Mouse (Mus musculus): ENCODE measurements around the gene Tgfbi.

Tgfbi gene

DNA sequence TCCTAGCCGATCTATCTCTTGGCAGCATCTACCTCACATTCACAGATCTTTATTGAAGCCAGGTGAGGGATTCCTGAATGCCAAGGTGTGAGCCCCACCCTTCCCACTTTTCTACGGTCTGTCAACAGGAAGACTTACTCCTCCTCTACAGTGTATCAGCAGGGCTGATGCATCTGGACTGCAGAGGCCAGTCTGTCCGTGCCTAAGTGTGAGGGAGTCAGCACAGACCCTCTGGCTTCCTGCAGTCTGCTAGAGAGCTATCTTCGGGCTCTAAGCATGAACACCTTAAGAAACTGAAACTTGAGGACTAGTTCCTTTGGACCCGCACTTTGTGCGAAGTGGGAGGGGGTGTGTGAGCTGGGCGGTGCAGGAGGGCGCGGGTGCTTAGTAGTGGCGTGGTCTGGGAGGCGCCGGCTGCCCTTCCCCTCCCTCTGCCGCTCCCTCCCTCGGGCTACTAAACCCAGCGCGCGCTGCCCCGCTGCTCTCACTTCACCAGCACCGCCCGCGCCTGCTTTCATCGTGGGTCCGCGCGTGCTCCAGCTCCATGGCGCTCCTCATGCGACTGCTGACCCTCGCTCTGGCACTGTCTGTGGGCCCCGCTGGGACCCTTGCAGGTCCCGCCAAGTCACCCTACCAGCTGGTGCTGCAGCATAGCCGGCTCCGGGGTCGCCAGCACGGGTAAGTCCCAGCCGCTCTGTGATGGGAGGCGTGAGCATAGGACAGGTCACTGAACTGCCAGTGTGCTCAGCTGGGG is at the start of gene Tgfbi:
Tgfbi (plus strand) TSS at position 421 of the 754 bp plus-strand sequence.
- DNase-seq (ENCODE audit: low spot score in 2 of 2), result peak in 1 of 2 experiments; percentile 24

DNA sequence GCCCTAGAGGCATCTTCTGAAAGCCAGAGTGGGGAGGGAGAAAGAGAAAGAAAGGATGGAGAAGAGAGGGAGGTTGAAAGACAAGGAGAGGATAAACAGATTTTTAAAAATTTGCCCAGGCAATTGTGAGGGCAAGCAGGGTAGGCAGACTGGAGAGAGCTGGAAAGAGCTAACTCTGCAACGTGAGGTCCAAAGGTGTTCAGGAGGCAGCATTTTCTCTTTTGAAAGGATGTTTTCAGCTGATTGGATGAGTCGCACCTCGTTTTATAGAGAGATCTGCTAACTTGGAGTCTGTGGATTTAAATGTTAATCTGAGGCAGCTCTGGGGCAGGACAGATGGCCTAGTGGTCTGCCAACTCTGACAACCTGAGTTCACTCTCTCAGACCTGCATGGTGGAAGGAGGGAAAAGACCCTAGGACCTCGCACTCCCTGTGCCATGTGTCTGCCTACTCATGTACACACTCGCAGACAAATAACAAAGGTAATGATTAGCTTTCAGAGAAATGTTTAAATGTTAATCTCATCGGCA is 49.4 kb upstream of the Tgfbi start:
- DNase-seq (ENCODE audit: low spot score in 2 of 2), result no peak

DNA sequence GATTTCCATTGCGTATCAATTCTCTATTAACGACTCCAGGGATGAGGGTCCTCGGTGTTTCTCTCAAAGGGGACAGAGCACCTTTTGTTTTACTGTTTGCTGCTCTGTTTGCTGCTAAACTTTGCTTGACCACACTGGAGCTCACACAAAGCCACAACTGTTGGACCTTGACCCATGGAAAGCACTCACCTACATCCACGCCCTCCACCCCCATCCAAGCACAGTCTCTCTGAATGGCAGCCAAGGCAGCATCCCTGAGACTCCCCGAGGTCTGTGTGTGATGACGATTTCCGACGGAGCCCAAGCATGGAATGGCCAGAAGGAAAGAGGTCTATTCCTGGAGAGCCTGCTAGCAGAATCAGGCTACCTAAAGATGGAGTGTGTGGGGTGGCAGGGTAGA is 48.2 kb upstream of the Tgfbi start:
- no peak for DNase-seq (ENCODE audit: low spot score in 2 of 2)

DNA sequence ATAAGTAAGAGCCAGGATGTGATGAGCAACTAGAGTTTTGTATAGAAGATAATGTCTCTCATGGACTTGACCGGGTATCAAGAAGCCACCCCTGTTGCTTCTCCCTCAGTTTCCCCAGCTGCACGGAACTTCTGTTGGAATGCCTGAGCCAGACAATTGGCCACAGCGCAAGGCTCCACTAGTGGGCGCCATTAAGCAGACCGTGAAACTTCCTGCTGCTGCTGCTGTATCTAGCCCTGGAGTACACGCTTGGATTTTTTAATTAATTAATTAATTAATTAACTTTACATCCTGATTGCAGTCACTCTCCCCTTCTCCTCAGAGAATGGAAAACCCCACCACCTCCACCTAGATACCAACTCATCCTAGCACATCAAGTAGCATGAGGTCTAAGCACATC is 46.2 kb upstream of the Tgfbi start:
- DNase-seq (ENCODE audit: low spot score in 2 of 2), result peak in 1 of 2 experiments; percentile 35

DNA sequence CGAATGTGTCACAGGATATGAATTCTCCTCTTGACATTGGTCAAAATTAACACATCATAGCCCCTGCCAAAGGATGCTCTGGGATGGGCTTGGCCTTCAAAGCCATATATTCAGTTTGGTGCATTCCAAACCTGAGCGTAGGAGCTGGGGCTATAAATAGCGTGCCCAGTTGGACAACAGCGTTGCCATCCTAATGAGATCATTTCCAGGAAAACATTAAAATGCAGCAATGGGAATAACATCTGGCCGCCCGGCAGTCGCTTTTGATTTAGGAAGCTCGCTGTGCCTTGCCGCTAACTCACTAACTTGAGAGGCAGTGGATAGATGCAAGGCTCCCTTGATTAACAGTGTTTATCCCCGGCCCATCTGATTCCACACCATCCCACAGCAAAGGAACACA is 43.0 kb upstream of the Tgfbi start:
- DNase-seq (ENCODE audit: low spot score in 2 of 2), result no peak

DNA sequence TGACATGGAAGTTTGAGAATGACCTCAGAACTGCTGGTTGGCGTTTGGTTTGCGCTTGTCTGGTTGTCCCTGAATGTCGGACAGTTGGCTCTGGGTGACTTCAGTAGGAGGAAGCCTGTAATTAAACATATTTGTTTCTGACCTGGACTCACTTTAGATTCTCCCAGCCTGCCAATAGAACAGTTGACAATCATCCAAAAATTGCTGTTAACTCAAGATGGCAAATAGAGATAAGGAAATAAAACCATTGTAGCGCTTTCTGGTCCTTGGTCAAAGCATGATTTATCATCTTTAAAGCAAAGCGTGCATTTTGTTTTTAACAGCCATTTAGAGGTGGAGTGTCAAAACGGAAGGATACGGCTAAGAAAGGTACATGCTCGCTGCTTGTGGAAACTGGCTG is 37.7 kb upstream of the Tgfbi start:
- no peak for DNase-seq (ENCODE audit: low spot score in 2 of 2)

DNA sequence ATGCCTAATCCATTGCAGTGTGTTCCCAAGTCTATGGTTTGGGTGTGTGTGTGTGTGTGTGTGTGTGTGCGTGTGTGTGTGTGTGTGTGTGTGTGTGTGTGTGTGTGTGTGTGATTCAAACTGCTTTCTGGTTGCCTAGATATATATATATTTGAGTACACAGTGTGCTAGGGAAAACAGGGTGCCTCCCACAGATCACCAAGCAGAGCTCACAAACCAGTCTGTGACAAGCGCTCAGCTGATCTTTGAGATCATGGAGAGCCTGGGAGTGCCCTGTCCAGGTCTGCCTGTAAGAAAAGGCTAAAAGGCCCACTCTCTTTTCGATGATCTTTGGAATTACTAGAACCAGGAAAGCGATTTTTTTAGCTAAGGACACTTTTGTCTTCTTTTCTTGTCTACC is 34.2 kb upstream of the Tgfbi start:
- no peak for DNase-seq (ENCODE audit: low spot score in 2 of 2)

DNA sequence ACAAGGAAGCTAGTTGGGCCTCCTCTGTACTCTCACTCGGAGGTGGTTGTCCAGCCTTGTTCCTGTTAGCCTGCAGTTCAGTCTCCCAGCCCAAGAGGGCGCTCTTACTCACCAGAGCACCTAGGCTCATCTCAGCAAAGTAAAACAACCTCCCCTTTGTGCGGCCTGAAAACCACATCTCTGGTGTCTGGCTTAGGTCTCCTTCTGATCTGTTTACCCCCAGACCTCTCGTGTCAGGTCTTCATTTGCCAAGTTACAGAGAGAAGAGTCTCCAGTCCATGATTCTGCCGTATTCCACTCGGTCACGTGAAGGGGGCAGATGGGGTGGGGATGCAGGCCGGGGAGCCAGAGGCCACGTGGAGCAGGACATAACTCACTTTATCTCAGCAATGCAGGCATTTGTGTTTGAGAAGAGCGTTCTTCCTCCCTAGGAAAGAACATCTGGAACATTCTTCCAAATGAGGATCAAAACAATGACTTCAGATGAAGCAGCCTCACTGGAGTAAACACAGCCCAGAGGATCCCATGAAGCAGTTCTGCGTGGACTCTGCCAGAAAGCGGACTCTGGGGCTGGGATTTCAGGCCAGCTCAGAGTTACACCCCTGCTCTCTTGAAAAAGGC is 33.5 kb upstream of the Tgfbi start:
- peak in 1 of 2 experiments; percentile 70 for DNase-seq (ENCODE audit: low spot score in 2 of 2)

DNA sequence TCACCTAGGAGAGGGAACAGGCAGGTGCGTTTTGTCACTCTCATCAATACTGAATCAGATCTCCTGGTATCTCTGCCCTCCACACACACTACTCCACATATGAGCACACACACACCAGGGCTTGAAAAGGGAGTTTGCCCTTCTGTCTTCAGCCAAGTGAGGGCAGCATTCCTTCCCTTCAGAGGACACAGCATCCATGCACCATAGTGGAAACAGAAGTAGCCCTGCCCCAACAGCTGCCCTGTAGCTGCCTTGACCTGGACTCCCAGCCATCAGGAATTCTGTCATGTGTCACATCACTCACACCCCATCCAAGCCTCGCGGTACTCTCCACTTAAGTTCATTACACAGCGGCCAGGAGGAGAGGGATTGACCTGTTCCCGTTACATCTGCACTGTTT is 31.2 kb upstream of the Tgfbi start:
- DNase-seq (ENCODE audit: low spot score in 2 of 2), result no peak

DNA sequence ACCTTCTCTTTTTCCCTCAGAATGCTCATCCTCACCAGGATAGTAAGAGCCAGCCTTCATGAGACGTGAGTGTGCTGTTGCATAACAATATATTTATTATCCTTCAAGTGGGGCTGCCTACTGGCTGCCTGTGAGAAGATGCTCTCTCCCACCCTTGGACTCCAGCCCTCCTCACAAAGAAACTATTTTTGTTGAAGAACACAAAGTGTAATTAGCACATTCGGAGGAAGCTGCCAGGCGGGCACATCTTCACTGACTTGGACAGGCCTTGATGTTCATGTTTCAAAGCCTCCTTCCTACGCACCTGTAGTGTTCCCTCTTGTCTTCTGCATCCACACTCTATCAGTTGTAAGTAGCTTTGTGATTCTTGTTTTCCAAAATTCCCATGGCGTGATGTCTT is 28.9 kb upstream of the Tgfbi start:
- no peak for DNase-seq (ENCODE audit: low spot score in 2 of 2)

DNA sequence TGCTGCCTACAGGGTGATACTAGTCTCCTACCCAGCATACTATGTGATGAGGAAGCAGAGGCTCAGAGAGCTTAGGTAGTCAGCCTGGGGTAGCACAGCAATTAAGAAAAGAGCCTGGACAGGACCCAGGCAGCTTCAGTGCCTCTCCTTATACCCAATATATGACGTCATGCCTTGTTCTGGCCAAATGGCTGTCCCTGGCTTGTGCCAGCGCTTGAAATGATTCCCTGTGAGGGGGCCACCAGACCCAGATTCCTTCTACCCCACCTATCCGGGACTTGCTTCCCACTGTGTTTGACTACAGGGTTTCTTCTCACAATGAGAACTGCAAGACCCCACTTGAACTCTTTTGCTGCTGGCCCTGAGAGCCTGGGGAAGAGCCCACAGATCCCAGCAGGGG is 27.8 kb upstream of the Tgfbi start:
- no peak for DNase-seq (ENCODE audit: low spot score in 2 of 2)

DNA sequence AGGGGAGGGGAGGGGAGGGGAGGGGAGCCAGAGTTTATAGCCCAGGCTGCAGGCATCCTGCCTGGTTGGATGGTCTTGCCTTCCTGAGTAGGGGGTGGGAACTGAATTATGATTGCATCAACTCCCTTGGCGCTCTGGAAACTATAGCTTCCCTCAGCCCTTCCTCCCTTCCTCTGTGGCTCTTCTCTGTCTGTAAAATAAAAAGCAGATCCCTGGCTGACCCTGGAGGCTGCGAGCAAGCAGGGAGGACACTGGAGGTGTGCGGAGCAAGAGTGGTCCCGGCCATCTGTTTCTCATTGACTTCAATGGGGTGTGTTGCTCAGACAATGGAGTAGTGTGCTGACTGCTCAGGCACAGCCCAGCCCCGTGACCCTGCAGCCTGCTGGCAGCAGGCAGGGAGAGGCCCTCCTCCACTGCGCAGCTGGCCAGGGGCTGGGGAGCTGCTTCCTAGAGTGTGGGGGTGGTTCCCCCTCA is 27.3 kb upstream of the Tgfbi start:
- DNase-seq (ENCODE audit: low spot score in 2 of 2), result peak in 1 of 2 experiments; percentile 44

DNA sequence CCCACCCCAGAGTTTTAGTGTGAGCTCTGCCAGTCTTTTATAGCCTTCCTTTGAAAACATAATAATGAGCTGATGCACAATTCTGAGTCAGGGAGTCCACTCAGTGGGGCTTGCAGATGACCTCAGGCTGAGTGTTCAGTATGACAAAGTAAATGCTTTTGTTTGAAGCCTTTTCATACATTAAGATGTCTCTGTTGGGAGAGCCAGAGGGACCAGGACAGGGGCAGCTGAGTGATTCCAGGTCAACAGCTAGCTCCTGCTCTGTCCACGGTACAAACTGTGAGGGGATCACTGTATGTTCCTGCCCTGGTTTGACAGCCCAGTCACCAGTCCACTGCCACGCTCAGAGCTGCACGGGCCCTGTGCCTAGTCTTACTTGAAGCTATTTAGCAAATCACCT is 26.6 kb upstream of the Tgfbi start:
- DNase-seq (ENCODE audit: low spot score in 2 of 2), result no peak

DNA sequence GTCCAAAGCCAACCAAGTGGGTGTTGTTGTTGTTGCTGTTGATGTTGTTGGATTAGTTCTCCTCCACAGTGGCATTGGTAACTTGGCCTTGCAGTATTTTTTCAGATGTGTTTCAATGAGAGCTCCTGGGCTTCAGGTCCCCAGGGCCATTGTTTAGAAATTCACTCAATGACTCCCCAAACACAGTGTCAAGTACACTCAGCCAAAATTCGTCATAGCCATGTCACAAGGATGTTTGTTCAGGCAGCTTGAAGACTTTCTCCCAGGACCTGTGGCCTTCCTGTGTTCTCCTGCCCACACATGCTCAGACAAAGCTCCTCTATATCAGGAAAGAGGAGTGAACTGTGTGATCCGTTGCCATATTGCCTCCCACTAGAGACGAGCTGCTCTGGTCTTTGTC is 23.3 kb upstream of the Tgfbi start:
- no peak for DNase-seq (ENCODE audit: low spot score in 2 of 2)

DNA sequence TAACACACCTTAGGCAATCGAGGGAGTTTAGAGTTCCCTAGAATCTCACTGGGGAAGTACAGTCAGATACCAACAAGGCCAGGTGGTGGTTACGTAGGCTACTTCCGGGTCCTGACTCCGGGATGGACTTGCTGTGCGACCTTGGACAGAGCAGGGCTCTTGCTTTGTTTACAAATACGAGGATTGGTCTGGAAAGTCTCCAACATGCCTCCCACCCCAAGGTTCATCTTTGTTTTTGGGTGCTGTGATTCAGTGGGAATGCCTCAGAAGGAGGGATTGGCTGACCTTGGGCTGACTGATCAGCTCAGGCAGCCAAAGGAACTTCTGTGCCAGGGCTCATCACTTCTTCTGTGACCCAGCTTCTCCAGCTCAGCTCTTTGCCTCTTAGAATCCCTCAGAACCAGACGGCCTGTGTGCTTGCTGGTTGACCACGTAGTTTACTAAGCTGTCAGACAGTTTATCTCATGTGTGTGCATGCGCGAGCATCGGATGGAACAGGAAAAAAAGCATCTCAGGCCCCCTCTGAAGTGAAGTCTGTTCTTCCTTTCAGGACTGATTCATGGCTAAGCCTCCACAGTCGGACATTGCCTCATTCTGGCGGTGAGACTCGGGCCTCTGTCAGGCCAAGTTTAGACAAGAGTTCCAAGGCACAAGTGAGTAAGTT is 20.7 kb upstream of the Tgfbi start:
- no peak for DNase-seq (ENCODE audit: low spot score in 2 of 2)

DNA sequence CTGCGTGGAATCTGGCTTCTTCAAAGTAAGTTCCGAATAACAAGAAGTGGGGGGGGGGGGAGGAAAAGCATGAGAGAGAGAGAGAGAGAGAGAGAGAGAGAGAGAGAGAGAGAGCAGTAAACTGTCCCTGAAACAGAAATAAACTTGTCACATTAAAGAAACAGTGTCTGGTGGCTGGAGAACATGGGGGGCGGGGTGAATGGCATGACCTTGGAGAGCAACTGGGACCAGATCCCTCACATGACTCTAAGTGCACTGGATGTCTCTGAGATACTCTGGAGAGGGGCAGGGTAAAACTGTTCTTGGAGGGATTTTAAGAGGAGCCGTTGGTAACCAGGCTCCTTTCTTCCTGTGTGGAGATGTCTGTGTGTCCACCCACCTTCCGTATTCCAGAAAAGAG is 19.1 kb upstream of the Tgfbi start:
- DNase-seq (ENCODE audit: low spot score in 2 of 2), result no peak

DNA sequence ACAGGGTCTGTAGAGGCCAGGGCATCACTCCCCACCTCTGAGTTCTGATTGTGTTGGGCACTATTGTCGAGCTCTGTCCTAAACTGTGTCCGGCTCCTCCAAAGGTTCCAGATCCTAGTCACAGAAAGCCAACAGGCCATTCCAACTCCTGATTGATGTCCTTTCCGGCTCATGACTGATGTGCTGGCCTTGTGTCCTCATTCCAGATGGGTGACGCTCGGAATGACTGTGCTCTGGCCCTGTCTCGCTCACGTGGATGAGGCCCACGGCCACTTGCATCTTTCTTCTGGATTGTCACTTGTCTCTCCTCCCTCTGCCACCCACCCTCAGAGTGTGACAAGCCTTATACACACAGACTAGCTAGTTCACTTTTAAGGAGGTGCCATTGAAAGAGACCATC is 18.1 kb upstream of the Tgfbi start:
- no peak for DNase-seq (ENCODE audit: low spot score in 2 of 2)

DNA sequence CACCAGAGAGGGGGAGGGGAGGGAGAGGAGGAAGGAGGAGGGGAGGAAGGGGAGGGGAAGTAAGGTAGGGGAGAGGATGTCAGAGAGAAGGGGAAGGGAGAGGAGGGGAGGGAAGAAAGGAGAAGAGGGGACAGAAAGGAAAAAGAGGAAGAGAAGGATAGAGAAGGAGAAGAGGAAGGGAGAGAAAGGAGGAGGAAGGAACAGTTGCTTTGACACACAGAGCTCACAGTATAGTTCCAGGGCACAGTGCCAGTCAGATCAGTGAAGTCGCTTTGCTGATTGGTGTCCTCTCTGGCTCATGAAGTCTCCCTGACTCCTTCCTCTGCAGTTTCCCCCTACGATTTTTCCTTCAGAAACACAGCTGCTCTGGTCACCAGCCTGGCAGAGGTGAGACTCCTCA is 17.4 kb upstream of the Tgfbi start:
- DNase-seq (ENCODE audit: low spot score in 2 of 2), result no peak

DNA sequence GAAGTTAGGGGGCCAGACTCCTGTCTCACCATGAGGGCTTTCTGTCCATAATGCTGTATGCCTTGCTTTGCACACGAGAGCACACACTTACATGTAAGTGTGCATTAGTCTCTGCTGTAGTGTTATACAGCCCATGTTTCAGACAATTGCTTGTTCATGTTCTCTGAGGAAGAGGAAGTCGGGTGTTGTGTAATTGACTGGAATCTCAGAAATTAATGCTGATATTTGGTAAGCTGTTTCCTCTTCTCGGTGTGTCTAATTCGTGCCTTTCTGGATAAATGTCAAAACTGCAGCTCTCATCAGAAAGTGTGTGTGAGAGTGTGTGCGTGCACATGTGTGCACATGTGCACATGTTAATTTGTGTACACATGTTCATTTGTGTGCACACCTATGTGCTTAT is 16.1 kb upstream of the Tgfbi start:
- no peak for DNase-seq (ENCODE audit: low spot score in 2 of 2)

DNA sequence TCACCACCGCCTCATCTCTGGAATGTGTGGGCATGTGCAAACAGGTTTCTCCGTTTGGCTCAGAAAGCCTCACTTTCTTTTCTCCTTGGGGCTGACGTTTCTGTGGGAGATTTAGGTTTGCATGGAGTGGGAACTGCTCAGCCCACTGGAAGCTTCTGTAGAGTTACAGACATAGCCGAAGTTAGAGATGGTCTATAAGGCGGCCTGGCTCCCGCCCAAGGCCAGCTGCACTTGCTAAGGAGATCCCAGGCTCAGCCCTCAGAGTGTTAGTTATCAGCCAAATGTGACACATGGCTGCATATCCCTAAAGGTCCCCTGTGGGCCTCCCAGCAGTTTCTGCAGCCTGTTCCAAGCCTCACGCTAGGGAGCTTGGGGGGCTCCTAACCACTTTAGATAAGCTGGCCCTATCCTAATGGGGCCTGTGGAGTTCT is 15.3 kb upstream of the Tgfbi start:
- no peak for DNase-seq (ENCODE audit: low spot score in 2 of 2)

DNA sequence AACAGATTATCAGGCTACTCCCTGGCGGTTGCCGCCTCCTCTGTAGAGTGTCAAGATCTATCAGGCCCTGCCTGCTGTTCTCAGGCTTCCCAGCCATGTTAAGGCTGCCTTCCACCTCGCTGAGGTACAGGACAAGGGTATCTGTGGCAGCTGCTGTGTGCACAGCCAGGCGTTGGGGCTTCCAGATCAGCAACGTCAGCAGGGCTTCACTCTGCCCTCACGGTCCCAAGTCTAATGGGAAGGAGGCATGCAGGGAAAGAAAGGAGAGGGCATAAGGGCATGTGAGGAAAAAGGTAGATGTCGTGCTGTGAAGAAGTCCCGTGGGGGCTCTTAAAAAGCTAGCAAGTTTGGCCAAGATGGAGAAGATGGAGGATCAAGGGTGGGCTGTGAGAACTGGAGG is 14.1 kb upstream of the Tgfbi start:
- no peak for DNase-seq (ENCODE audit: low spot score in 2 of 2)

DNA sequence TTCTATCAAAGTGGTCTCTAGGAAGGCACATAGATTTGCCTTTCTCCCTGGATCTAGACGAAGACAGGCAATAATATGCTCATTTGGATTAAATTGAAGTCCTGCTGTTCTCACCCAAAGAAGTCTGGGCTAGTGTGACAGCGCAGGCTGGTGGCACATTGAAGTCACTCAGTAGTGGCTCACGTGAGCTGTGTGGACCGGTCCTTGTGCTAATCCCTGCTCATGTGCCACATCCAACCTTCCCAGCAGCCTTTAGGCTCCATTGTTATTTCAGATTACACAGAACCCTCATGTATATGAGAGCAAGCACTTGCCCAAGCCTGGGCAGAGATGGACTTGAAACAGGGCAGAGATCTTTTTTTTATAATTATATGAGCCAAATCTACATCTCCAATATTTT is 12.0 kb upstream of the Tgfbi start:
- DNase-seq (ENCODE audit: low spot score in 2 of 2), result no peak

Data from left cerebral cortex, adult 9 months (tissue).